Mouse (Mus musculus) embryo, embryonic 9.5 days (tissue): ENCODE results near the gene Gcnt4.
A peak's percentile ranks its signal among the peaks of the same experiment; 100 is the strongest.
"Not testable (repeated sequence)": the region's sequence is repeated elsewhere in the genome, so short reads cannot be mapped to it uniquely, and the experiment has no call there.

Experiments
- DNase-seq: peaks from one replicate; pipeline ENCODE4 v3.0.0-alpha.2; 2017; ENCODE audit errors: extremely low spot score

The Gcnt4 gene

GRCm38 (mm10) chr13:96923999-96924961, at the start of gene Gcnt4:
Gene Gcnt4, plus strand, starts transcription at chr13:96924689.
- DNase-seq, result peak; percentile 70

- DNase-seq, result no peak
Observed at GRCm38 (mm10) chr13:96878220-96879057, 46.0 kb upstream of the Gcnt4 start.

GRCm38 (mm10) chr13:96884534-96884933, 40.0 kb upstream of the Gcnt4 start:
- DNase-seq, result no peak

- no peak for DNase-seq
Observed at GRCm38 (mm10) chr13:96889985-96890384, 34.5 kb upstream of the Gcnt4 start.

- no peak for DNase-seq
Observed at GRCm38 (mm10) chr13:96895144-96895543, 29.3 kb upstream of the Gcnt4 start.

- DNase-seq, result no peak
Observed at GRCm38 (mm10) chr13:96906717-96907116, 17.8 kb upstream of the Gcnt4 start.

GRCm38 (mm10) chr13:96911202-96911601, 13.3 kb upstream of the Gcnt4 start:
- no peak for DNase-seq

- DNase-seq, result not testable (repeated sequence)
Observed at GRCm38 (mm10) chr13:96923134-96923533, 1.4 kb upstream of the Gcnt4 start.

GRCm38 (mm10) chr13:96924985-96925745, 676 bp downstream of the Gcnt4 start:
- DNase-seq, result no peak

GRCm38 (mm10) chr13:96925991-96926725, 1.7 kb downstream of the Gcnt4 start:
- no peak for DNase-seq

- no peak for DNase-seq
Observed at GRCm38 (mm10) chr13:96927781-96928180, 3.3 kb downstream of the Gcnt4 start.

- peak; percentile 60 for DNase-seq
Observed at GRCm38 (mm10) chr13:96928432-96929039, 4.0 kb downstream of the Gcnt4 start.

GRCm38 (mm10) chr13:96932745-96933144, 8.3 kb downstream of the Gcnt4 start:
- DNase-seq, result no peak

GRCm38 (mm10) chr13:96933367-96933766, 8.9 kb downstream of the Gcnt4 start:
- DNase-seq, result no peak

- no peak for DNase-seq
Observed at GRCm38 (mm10) chr13:96936173-96936777, 11.8 kb downstream of the Gcnt4 start.

- no peak for DNase-seq
Observed at GRCm38 (mm10) chr13:96937059-96937558, 12.6 kb downstream of the Gcnt4 start.

- no peak for DNase-seq
Observed at GRCm38 (mm10) chr13:96939680-96940079, 15.2 kb downstream of the Gcnt4 start.

GRCm38 (mm10) chr13:96941481-96941880, 17.0 kb downstream of the Gcnt4 start:
- DNase-seq, result not testable (repeated sequence)

- no peak for DNase-seq
Observed at GRCm38 (mm10) chr13:96943571-96943970, 19.1 kb downstream of the Gcnt4 start.

GRCm38 (mm10) chr13:96945748-96946147, 21.3 kb downstream of the Gcnt4 start:
- no peak for DNase-seq
